Mouse (Mus musculus) lung, embryonic 15.5 days (tissue): ENCODE results near the gene Slamf8. TPM values are rescaled to one million over a fixed set of nuclear protein-coding genes. Genes with fewer than 3 reads are reported as not detected.
A peak's percentile ranks its signal among the peaks of the same experiment; 100 is the strongest.

Source experiments
- ATAC-seq: fragments of 200-750 bp; cut with Nextera tagmentation; 2 replicates; pipeline ENCODE4 v1.8.0; 2017; ENCODE audit warnings: moderate number of reproducible peaks, borderline replicate concordance; ENCODE audit not compliant: low FRiP score, low TSS enrichment; ENCODE audit errors: extremely low read depth
- H3K27ac ChIP-seq: fragments of 300-500 bp; sonication (generic); 2 replicates; pipeline ENCODE4 v1.5.1; 2015; ENCODE audit warnings: moderate library complexity, mild to moderate bottlenecking, inconsistent platforms
- H3K27me3 ChIP-seq: fragments of 300-500 bp; sonication (generic); 2 replicates; pipeline ENCODE4 v1.6.1; 2015; ENCODE audit warnings: inconsistent platforms
- H3K36me3 ChIP-seq: fragments of 300-500 bp; sonication (generic); 2 replicates; pipeline ENCODE4 v1.6.1; 2015; ENCODE audit warnings: inconsistent platforms
- H3K4me1 ChIP-seq: fragments of 300-500 bp; sonication (generic); 2 replicates; pipeline ENCODE4 v1.6.1; 2015; ENCODE audit warnings: inconsistent platforms
- H3K4me2 ChIP-seq: fragments of 300-500 bp; sonication (generic); 2 replicates; pipeline ENCODE4 v1.6.1; 2015; ENCODE audit warnings: inconsistent platforms, mild to moderate bottlenecking, moderate library complexity
- H3K4me3 ChIP-seq: fragments of 300-500 bp; sonication (generic); 2 replicates; pipeline ENCODE4 v1.5.1; 2015; ENCODE audit warnings: mild to moderate bottlenecking, inconsistent platforms
- H3K9ac ChIP-seq: fragments of 300-500 bp; sonication (generic); 2 replicates; pipeline ENCODE4 v1.6.1; 2015; ENCODE audit warnings: inconsistent platforms
- H3K9me3 ChIP-seq: fragments of 300-500 bp; sonication (generic); 2 replicates; pipeline ENCODE4 v1.6.1; 2016; ENCODE audit warnings: inconsistent platforms
- WGBS: fragments of 180-500 bp; shearing (Covaris S2); methylation state at CpG from one replicate; pipeline ENCODE4 v1.1.7; 2015; 5-methylcytosine and 5-hydroxymethylcytosine counted together
- polyA plus RNA-seq: library from polyadenylated mRNA; unstranded; fragments of >200 nt; fragmentation: Nextera tagmentation; extraction: Ambion mirVana; gene quantifications from 2 replicates; pipeline ENCODE4 v1.2.1, GENCODE M21; 2015

Gene Slamf8
- 0.09 TPM in 1 of 2 replicates, not detected in the other for polyA plus RNA-seq

DNA sequence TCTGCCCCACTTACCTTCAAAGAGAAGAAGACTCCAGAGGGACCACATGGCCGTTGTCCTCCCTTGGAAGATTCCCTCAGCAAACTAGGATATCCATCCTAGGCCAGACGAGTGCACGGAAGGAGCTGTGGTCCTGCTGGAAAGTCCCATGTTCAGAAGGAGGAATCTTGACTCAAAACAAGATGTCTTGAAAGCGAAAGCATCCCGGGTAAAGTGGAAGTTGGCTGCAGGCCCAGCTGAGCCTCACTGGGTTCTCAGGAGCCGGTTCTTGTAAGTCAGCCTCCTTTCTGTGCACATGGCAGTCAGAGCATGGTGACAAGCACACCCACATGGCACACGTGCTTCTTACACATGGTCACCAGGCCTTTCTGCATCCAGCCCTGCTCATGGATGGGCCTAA is at the start of gene Slamf8:
TSS of gene Slamf8 (minus strand) at position 184 of the 400 bp plus-strand sequence.
- no peak within 1 kb of the TSS for H3K4me2 ChIP-seq
- peaks cover 6% of the 10 kb centered on the region; the same call in 1 of the 2 replicates for H3K4me1 ChIP-seq
- no peak within 1 kb of the TSS for H3K4me3 ChIP-seq
- ATAC-seq, result no peak
- H3K36me3 ChIP-seq, result no peaks in the 10 kb centered on the region
- no peaks in the 10 kb centered on the region for H3K9me3 ChIP-seq
- WGBS, result 71% methylated on average over 7 of the region's 7 CpGs
- H3K9ac ChIP-seq, result no peak within 1 kb of the TSS
- peaks cover 10% of the 10 kb centered on the region; the same call in 1 of the 2 replicates for H3K27me3 ChIP-seq
- H3K27ac ChIP-seq, result no peak within 1 kb of the TSS

DNA sequence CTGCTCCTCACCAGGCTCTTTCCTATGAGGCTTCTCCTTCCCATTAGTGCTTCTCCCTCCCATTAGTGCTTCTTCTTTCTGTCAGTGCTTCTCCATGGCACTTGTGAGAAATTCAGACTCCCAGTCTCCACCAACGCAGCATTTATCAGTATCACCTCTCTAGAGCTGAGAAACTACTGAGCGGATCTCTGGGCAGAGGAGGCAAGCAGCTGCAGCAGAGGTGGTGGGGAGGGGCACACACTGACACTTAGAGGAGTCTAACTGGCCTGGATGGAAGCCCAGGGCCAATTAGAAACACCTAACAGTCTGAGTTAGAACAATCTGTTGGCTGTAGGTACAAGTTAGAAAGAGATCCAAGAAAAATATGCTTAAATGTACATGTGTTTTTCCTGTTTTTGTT is 48.4 kb upstream of the Slamf8 start:
- 15% methylated on average over 2 of the region's 2 CpGs for WGBS
- Histone ChIP-seq H3K4me2 (no peak overlapping the region), H3K4me1 (peaks cover 3% of the 10 kb centered on the region; the same call in 1 of the 2 replicates), H3K36me3 (no peaks in the 10 kb centered on the region), H3K27me3 (no peaks in the 10 kb centered on the region), H3K4me3 (no peak overlapping the region), H3K9ac (no peak overlapping the region), H3K9me3 (no peaks in the 10 kb centered on the region), H3K27ac (no peak overlapping the region)
- no peak for ATAC-seq

DNA sequence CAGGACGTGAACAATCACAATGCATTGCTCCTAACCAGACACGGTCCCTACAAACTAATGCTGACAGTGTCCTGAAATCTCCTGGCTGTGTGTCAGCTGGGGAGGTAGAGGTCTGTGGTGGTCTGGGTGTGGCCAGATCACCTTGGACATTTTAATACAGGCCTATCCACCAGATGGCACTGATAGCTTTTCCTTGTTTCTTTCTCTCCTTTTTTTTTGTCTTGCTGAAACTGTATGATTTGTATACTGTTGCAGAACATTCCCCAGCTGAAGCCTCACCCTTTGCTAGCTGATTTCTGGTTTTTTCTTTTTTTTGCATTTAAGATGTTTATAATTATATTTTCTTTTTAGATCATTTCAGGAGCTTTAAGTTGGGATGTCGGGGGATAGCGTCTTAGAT is 47.4 kb upstream of the Slamf8 start:
- Histone ChIP-seq H3K4me1 (peaks cover 3% of the 10 kb centered on the region; the same call in 1 of the 2 replicates), H3K27ac (no peak overlapping the region), H3K4me3 (no peak overlapping the region), H3K9me3 (no peaks in the 10 kb centered on the region), H3K36me3 (no peaks in the 10 kb centered on the region), H3K9ac (no peak overlapping the region), H3K27me3 (no peaks in the 10 kb centered on the region), H3K4me2 (no peak overlapping the region)
- no peak for ATAC-seq
- 40% methylated on average over 4 of the region's 4 CpGs for WGBS

DNA sequence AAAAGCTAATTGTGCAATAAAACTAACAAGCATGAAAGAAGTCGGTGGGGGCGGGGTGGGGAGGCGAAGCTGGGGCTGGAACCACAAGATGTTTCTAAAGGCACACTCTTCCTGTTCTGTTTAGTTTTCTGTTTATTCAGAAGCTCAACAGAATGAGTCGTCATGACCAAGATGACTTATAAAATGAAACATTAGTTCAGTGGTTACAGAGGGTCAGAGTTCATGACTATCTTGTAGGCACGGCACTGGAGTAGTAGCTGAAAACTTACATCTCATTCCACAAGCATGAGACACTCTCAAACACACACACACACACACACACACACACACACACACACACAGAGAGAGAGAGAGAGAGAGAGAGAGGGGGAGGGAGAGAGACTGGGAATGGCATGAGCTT is 45.9 kb upstream of the Slamf8 start:
- H3K4me2 ChIP-seq, result no peak overlapping the region
- H3K9ac ChIP-seq, result no peak overlapping the region
- no peaks in the 10 kb centered on the region for H3K27me3 ChIP-seq
- H3K36me3 ChIP-seq, result no peaks in the 10 kb centered on the region
- H3K4me3 ChIP-seq, result no peak overlapping the region
- H3K4me1 ChIP-seq, result peaks cover 5% of the 10 kb centered on the region; the same call in 1 of the 2 replicates
- no peak overlapping the region for H3K27ac ChIP-seq
- no peaks in the 10 kb centered on the region for H3K9me3 ChIP-seq
- WGBS, result 77% methylated on average over 5 of the region's 5 CpGs
- ATAC-seq, result no peak

DNA sequence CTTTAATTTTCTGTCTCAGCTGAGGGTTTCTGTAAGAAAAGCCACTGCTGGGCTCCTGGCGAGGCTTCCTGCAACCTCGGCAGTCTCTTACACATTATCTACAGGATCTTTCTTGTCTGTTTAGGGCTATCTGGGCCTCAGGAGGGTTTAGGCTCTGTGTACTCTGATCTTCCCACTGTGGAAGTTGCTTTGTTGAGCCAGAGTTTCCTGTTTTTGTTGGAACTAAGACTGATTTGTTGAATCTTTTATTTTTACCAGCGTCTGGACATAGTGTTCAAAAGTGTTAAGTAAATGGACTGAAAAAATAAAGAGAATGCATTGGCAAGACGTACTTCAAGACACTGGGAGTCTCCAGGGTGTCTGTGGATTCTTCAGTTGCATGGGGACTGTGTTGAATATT is 44.9 kb upstream of the Slamf8 start:
- no peak overlapping the region for H3K4me3 ChIP-seq
- no peaks in the 10 kb centered on the region for H3K9me3 ChIP-seq
- ATAC-seq, result no peak
- H3K27ac ChIP-seq, result peak overlapping the region; percentile 31; the same call in 1 of the 2 replicates
- H3K4me2 ChIP-seq, result no peak overlapping the region
- H3K36me3 ChIP-seq, result no peaks in the 10 kb centered on the region
- WGBS, result 34% methylated on average over 4 of the region's 4 CpGs
- no peak overlapping the region for H3K9ac ChIP-seq
- no peaks in the 10 kb centered on the region for H3K27me3 ChIP-seq
- H3K4me1 ChIP-seq, result peaks cover 5% of the 10 kb centered on the region; the same call in 1 of the 2 replicates

DNA sequence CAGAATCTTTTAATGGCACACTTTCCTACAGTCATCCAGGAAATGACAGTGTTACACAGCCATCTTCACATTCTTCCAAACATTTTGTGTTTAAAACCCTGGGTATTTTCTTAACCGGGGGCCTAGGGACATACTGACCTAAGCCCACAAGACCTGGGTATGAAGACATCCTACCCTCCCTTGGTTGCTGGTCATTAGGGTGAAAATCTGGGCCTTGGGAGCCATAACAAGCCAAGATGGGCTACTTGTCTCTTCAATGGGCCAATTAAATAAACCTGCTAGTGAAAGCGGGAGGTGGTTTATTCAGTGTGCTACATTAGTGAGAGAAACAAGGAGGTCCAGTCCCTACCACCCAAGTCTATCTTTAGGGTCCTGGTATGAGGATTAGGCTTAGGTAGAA is 43.8 kb upstream of the Slamf8 start:
- Histone ChIP-seq H3K36me3 (no peaks in the 10 kb centered on the region), H3K9ac (no peak overlapping the region), H3K27ac (peak overlapping the region; percentile 31; the same call in 1 of the 2 replicates), H3K4me2 (no peak overlapping the region), H3K4me1 (peaks cover 5% of the 10 kb centered on the region; the same call in 1 of the 2 replicates), H3K9me3 (no peaks in the 10 kb centered on the region), H3K4me3 (no peak overlapping the region), H3K27me3 (no peaks in the 10 kb centered on the region)
- 72% methylated on average over 2 of the region's 2 CpGs for WGBS
- ATAC-seq, result no peak

DNA sequence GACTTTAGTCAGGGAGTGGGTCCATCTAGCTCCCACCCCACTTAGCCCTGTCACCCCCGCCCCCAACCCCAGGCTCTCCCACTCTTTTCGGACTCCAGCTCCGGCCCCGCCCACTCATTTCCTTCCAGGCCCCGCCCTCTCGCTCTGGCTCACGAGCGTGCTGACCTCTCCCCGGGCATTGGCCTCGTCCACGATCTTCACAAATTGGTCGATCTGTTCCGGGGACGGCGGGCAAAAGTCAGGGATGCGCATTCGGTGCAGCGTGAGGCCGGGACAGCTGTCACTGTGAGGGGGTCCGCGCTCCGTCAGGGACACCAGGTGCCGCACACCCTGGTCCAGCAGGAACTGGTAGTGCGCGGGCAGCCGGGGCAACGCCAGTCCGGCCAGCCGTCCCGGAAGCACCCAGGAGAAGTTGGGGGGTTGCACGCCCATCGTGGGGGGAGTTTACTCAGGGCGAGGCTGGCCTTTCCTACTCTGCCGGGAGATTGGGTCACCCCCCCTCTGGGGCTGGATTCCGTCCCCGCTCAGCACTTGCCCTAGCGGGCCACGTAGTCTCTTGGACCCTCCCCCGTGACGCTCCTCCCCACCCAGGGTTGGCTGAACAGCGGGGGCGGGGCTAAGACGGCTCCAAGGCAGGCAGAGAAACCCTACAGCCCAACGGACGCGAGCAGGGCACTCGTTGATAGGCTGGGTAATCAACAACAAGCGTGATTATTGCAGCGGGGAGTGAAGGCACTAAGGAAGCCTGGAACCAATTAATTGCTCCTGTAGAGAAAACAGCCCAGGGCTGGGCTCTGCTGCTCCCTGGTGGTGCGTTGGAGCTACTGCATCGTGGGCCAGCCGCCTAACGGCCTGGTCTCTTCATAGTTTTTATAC is 42.3 kb upstream of the Slamf8 start, which contains the start of gene Dusp23:
TSS of gene Dusp23 (minus strand) at position 512 of the 876 bp plus-strand sequence.
- Histone ChIP-seq H3K9ac (peak within 1 kb of the TSS; percentile 64), H3K4me3 (peak within 1 kb of the TSS; percentile 58), H3K9me3 (no peaks in the 10 kb centered on the region), H3K27ac (peak within 1 kb of the TSS; percentile 87), H3K4me2 (peak within 1 kb of the TSS; percentile 82), H3K36me3 (no peaks in the 10 kb centered on the region), H3K27me3 (no peaks in the 10 kb centered on the region), H3K4me1 (peaks cover 2% of the 10 kb centered on the region; the same call in 1 of the 2 replicates)
- under 1% methylated on average over 50 of the region's 53 CpGs for WGBS
- ATAC-seq, result peak; percentile 99

DNA sequence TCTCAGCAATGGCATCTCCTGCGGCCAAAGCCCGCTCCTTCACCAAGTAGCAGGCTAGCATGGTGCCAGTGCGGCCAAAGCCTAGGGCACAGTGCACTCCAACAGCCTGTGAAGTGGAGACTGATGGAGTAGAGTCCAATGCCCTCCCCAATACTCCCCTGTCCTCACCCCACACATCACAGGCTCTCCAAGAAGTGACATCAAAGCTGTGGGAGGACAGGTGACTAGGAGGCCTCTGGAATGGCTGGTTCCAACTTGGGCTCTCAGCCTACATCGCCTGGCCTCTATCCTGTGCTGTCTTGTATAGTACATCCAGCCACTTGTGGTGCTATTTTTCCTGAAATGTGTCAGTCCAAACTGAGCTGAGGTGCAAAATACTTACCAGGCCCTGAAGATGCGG is 41.4 kb upstream of the Slamf8 start:
- ATAC-seq, result no peak
- Histone ChIP-seq H3K36me3 (no peaks in the 10 kb centered on the region), H3K27ac (no peak overlapping the region), H3K4me3 (no peak overlapping the region), H3K4me1 (peaks cover 2% of the 10 kb centered on the region; the same call in 1 of the 2 replicates), H3K27me3 (no peaks in the 10 kb centered on the region), H3K9ac (no peak overlapping the region), H3K9me3 (no peaks in the 10 kb centered on the region), H3K4me2 (no peak overlapping the region; the same call in 1 of the 2 replicates)
- WGBS, result 86% methylated on average over 5 of the region's 5 CpGs

DNA sequence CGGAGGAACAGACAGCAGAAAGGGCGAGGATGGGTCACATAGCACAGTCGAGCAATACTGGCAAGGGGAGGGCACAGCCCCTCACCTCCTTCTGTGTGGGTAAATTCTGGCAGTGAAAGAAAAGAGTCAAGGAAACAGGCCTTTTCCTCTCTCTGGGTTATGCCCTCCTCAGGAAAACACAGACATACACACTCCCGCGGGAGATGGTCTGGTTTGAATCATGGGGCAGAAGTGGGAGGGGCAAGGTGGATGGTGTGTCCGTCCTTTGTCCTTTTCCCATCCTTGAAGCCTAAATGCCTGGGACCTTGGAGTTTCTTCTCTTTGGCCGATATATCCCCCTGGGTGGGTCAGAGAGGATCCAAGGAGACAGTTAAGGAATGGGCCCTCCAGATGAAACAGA is 39.5 kb upstream of the Slamf8 start:
- Histone ChIP-seq H3K9me3 (no peaks in the 10 kb centered on the region), H3K4me3 (no peak overlapping the region)
- no peak for ATAC-seq

DNA sequence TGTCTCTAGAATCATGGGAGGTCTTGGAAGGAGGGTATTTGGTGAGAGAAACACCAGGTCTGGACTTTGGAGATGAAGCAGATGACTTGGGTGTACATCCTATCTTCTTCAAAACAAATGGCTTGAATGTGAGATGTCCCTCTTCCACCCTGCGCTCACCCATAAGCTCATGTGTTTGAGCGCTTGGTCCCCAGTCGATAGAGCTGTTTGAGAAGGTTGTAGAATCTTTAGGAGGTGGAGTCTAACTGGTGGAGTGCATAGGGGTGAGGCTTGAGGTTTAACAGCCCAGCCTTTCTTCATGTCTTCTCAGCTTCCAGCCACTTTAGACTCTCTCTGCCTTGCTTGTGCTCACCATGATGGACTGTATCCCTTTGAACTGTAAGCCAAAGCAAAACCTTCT is 35.9 kb upstream of the Slamf8 start:
- WGBS, result 89% methylated on average over 3 of the region's 3 CpGs
- Histone ChIP-seq H3K4me1 (no peaks in the 10 kb centered on the region), H3K9me3 (no peaks in the 10 kb centered on the region), H3K27me3 (no peaks in the 10 kb centered on the region), H3K27ac (no peak overlapping the region), H3K4me2 (no peak overlapping the region), H3K4me3 (no peak overlapping the region), H3K9ac (no peak overlapping the region), H3K36me3 (no peaks in the 10 kb centered on the region)
- ATAC-seq, result no peak

More for the DNA sequence above, 39.5 kb upstream of the Slamf8 start:
- 64% methylated on average over 7 of the region's 7 CpGs for WGBS
- H3K9ac ChIP-seq, result no peak overlapping the region
- H3K27me3 ChIP-seq, result no peaks in the 10 kb centered on the region
- H3K4me2 ChIP-seq, result no peak overlapping the region
- H3K36me3 ChIP-seq, result no peaks in the 10 kb centered on the region
- no peak overlapping the region for H3K27ac ChIP-seq
- H3K4me1 ChIP-seq, result peaks cover 2% of the 10 kb centered on the region; the same call in 1 of the 2 replicates

DNA sequence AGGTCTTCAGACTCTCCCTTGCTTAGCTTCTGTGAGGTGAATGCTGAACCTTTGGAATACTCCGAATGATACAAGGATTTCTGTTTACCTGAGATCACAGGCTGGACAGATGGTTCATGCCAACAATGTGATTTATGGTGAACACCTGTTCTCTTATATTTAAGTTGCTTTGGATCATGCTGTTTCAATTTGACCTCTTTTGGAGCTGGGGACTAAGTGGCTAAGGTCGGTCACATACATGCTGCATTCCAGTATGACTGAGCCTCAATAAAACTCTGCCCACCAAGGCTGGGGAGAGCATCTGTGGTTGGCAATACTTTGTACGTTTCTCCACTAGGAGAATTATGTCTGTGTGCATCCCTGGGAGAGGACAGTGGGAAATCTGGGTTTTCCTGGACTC is 33.7 kb upstream of the Slamf8 start:
- ATAC-seq, result no peak
- WGBS, result 66% methylated on average over 3 of the region's 3 CpGs
- Histone ChIP-seq H3K4me1 (no peaks in the 10 kb centered on the region), H3K9ac (no peak overlapping the region), H3K4me2 (no peak overlapping the region), H3K36me3 (no peaks in the 10 kb centered on the region), H3K4me3 (no peak overlapping the region), H3K27me3 (no peaks in the 10 kb centered on the region), H3K27ac (no peak overlapping the region), H3K9me3 (no peaks in the 10 kb centered on the region)

DNA sequence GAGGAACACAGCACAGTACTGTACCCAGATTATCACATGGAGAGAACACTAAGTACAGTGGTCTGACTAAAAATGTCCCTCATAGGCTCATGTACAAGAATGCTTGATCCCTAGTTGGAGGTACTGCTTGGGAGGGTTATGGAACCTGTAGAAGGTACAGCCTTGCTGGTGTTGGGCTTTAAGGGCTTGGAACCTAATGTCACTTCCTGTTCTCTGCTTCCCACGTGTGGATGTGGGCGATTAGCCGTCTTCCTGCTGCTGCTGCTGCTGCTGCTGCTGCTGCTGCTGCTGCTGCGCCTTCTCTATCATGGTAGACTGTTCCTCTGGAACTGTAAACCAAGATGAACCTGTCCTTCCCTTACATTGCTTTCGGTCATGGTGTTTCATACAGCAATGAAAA is 33.2 kb upstream of the Slamf8 start:
- ATAC-seq, result no peak
- Histone ChIP-seq H3K4me3 (no peak overlapping the region), H3K9me3 (no peaks in the 10 kb centered on the region), H3K4me2 (no peak overlapping the region), H3K9ac (no peak overlapping the region), H3K4me1 (no peaks in the 10 kb centered on the region), H3K36me3 (no peaks in the 10 kb centered on the region), H3K27ac (no peak overlapping the region), H3K27me3 (no peaks in the 10 kb centered on the region)
- 57% methylated on average over 5 of the region's 5 CpGs for WGBS
